Mouse (Mus musculus) T-helper 2 cell (primary cell): ENCODE measurements around the gene D11Wsu47e.

Experiments used
- in situ Hi-C: fragments of 300-600 bp; cut with MboI, MseI; formaldehyde crosslinking; loops from one replicate; pipeline ENCODE4 v1.15.1; 2025; ENCODE audit warnings: high pct_unique_total_duplicates

D11Wsu47e gene

DNA sequence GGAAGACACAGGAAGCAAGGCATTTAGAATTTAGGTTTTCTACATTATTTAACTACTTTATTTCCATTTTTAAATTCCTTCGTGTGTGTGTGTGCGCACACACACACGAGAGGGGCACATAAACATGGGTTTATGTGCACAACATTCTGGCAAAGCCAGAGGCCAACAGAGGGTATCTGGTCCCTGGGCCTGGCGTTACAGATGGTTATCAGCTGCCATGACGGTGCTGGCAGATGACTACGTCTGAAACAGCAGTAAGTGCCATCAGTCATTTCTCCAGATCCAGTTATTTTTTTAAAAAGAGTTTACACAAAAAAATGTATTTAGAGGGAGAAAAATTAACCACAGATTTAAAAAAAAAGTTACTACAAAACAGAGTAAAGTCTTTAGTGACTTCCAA, 18.0 kb upstream of the D11Wsu47e start:
- in situ Hi-C loops = no loop called here

DNA sequence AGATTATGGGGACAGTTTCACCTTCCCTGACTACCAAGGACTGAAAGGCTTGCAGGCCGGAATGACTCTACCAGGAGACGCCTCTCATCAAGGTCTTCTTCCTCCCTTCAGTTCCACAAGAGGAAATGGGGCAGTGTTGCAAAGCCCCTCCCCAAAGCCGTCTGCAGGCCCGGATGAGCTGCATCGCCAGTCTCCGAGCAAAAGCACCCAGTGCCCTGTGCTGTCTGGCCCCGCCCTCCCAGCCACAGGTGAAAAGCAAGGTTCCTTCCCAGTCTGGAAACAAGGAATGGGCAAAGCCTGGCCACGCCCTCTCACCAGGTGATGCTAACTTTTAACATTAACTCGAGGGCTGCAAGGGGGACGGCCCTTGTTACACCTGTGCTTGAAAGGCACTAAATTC, 17.6 kb upstream of the D11Wsu47e start:
- in situ Hi-C loops = no loop called here

DNA sequence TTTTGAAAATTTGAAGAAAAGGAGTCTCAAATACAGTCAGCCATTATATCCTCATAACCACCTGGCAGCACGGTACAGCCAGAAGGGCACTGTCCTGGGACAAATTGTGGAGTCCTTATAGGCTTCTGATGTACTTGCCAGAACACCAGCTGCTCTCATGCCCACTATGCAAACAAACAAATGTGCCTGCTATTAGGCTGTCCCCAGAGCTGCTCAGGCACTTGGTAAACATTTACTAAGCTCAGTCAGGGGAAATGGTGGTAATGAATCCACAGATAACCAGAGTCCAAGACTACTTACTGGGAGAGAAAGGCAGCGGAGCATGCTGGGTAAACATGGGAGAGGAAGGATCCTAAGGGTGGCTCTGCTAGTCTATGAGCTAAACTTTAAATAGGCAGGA, 17.1 kb upstream of the D11Wsu47e start:
- in situ Hi-C loops = no loop called here

DNA sequence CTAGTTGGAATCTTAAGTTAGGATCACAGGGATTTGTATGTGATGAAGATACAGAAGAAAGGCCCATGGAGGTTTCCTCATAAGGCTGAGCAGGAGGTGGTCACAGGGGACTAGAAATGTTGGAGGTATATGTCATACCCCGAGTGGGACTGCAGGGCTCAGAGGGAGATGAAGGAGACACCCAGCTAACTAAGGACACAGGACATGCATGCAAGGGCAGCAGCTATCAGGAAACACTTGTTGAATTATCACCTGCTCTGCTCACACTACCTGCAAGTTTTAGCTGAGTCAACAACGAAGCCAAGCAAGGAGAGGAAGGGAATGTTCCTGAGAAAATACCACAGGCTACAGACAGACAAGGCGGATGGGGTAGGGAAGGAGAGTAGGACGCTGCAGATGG, 16.5 kb upstream of the D11Wsu47e start:
- in situ Hi-C loops = no loop called here

DNA sequence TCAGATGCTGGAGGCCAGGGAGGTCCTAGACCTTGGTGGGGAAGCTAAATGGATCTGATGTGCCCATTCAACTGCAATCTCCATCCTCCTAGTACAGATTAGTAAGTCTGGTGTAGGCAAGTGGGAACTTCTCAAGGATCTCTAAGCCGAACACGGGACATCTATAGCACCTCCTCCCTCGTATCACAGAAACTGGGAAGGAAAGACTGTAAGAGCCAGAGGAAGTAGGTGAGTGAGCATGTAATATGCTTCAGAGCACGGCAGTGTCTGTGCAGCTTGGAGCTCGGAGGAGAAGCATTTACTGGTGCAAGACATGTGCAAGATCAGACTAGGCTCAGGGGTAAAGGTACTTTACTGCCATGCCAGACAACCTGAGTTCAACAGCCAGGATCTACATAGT, 15.4 kb upstream of the D11Wsu47e start:
- in situ Hi-C loops = no loop called here

DNA sequence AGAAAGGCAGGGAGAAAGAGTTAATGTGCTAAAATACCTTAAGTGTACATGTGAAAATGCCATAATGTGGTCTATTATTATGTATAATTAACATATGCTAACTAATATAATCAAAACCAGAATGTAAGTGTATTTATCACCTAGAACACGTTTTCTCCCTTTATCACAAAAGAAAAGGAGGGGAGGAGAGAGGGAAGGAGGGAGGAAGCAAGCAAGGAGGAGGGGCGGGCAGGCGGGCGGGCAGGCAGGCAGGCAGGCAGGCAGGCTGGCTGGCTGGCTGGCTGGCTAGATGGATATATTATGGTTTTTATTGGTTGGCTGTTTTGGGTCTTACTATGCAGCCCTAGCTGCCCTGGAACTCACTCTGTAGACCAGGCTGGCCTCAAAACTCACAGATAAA, 14.5 kb upstream of the D11Wsu47e start:
- in situ Hi-C loops = no loop called here

DNA sequence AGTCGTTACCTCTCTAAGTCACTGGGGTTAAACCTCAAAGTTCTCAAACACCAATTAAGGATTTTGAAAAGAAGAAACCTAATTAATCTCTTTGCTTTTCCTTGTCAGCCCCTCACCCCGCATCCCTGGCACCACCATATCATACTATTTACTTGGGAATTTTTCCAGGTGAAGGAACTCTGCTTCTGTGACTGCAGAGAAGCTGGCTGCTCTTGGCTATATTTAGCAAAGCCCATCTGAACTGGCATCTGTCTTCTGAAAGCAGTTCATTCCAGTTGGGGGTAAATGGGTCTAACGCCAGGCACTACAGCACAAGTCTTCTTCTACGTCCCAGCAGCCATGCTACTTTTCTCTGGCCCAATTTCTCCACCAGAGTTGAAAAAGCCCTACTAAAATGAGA, 10.6 kb upstream of the D11Wsu47e start:
- in situ Hi-C loops = no loop called here

DNA sequence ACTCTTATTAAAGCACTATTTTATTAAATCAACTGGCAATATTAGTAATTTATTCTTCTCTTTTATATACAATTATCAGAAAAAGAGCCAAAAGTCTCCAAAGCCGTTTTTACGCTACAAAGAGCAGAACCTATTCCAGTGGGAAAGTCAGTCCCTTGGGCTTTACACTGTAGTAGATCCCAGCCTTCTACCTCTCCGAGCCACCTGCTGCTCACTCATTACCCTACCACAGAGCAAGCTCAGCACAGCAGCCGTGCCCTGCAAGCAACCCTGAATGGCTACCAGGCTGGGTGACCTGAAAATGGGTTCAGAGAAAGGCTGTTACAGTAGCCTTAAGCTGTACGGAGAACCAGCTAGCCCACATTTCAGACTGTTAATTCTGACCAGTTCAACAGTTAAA, 9.6 kb upstream of the D11Wsu47e start:
- in situ Hi-C loops = no loop called here

DNA sequence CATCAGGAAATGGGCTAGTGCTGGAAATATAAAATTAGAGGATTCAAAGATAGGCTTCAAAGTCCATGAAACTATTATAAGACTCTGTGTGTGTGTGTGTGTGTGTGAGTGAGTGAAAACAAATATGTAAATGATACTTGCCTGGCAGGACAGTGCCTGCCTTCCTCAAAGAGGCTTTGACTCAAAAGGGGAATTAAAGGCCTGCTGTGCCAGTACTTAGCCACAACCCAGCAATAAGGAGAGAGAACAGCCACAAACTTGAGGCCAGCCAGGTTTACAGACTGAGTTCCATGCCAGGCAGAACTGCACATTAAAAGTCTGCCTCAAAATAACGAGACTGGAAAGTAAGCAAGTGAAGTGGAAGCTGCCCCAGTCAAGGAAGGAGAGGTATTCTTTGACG, 7.4 kb upstream of the D11Wsu47e start:
- in situ Hi-C loops = no loop called here

DNA sequence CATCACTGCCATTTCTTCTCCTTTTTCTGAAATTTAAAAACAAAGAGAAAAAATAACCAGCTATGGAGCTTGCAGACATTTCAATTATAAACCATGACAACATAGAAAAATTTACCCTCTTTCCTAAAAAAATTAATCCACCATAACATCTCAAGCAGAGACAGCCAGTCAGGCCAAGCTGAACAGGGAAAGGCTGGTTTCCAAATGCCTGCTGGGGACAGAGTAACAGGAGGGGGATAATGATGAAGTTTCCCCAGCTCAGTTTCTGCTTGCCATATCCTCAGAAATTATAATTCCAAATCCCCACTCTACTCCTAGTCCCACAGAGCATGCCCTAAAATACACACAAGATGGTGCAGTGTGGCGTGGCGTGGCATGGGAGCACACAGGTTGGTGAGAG, 6.8 kb upstream of the D11Wsu47e start:
- in situ Hi-C loops = no loop called here

DNA sequence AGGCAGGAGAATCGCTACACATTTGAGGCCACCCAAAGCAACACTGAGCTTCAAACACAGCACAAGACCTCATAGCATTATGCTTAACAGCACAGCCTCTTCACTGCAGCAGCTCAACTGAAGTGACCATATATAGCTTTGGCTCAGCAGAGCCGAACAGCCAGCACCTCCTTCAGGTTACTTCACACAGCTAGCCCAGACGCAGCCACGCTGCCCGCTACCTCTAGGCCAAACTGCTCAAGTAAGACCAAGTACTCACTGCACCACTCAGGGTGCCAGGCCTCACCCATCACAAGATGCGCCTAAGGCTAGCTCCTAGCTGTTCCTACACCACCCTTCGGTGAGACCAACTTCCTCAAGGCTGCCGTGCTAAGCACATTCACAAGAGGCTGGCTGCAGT, 5.8 kb upstream of the D11Wsu47e start:
- in situ Hi-C loops = no loop called here

DNA sequence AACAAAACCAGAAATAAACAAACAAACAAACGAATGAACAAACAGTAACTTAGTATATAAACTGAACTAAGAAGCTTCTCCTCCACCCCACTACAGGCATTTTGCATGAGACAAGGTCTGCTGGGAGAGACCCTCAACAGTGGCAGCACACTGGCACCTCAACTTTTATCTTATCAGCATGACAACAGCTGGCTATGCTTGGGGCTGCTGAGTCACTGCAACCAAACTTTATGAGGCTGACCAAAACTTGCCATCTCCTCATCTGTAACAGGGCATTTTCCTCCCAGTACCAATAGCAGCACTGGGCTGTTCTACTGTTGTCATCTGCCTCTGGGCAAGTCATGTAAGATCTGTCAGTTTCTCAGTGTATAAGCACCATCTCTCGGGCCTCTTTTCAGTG, 3.3 kb upstream of the D11Wsu47e start:
- in situ Hi-C loops = loop anchor here (10.0 kb wide), 1 partner anchor 74 kb away; the partner anchor contains the start of gene Cdc42ep4

DNA sequence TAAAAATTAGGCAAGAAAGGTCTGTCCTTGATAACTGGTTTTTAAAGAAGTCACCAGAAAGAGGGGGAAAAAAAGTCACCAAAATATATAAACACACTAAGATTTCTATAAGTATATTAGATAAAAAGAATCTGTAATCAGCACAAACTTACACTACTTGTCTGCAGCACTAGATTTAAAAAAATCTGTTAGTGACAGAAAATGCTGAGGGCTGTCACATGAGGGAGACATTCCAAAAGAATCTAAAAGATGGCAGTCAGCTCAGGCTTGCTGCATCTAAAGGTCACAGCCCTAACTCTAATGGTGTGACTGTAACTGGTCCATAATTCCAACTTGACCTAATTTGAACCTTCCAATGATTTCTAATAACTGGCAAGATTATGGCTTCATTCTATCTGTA, 2.2 kb upstream of the D11Wsu47e start:
- in situ Hi-C loops = loop anchor here (10.0 kb wide), 1 partner anchor 73 kb away; the partner anchor contains the start of gene Cdc42ep4

DNA sequence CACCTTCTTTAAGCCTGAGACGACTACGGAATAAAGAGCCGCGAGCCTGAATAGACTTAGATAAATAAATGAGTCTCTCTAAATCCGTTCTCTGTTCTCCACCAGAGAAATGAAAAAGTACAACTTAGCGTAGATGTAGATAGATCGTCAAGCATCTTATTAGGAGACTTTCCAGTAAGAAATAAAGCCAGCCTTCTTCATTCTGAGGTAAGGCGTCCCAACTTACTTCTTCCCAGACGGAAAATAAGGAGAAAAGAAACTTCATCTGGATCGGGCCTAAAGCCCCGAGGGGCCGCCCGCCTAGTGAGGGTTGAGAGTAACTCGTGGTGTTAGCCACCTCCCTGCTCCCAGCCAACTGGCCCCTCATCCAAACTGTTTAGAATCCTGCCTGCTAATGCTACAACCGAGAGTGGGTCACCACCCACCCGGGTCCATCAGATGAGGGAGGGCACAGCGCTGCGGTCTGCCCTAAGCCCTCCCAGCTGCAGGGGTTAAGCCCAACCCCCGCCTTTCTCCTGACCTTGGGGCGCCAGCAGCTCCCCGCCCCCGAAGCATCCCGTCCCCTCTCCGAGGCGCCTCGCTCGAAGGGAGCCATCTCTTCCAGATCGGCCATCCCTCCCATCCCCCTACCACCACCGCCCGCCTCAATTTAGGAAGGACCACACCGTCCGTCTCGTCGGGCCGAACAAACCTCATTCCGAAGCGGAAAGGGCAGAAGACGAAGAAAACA, 1.1 kb upstream of the D11Wsu47e start:
- in situ Hi-C loops = loop anchor here (10.0 kb wide), 1 partner anchor 72 kb away; the partner anchor contains the start of gene Cdc42ep4

DNA sequence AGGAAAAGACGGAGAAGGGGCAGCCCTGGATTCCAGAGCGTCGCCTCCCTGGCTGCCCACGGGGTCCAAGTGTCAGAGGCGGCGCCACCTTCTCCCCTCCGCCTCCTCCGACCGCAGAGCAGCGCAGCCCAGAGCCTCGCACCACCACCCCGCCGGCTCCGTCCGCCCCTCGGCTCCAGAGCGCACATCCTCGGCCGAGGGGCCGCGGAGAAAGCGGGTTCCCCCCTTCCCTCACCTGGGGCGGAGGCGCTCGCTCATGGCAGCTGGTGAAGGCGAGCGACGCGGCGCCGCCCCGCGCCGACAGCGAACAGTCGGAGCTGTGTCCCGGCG, 620 bp upstream of the D11Wsu47e start:
- in situ Hi-C loops = loop anchor here (10.0 kb wide), 1 partner anchor 71 kb away; the partner anchor contains the start of gene Cdc42ep4

DNA sequence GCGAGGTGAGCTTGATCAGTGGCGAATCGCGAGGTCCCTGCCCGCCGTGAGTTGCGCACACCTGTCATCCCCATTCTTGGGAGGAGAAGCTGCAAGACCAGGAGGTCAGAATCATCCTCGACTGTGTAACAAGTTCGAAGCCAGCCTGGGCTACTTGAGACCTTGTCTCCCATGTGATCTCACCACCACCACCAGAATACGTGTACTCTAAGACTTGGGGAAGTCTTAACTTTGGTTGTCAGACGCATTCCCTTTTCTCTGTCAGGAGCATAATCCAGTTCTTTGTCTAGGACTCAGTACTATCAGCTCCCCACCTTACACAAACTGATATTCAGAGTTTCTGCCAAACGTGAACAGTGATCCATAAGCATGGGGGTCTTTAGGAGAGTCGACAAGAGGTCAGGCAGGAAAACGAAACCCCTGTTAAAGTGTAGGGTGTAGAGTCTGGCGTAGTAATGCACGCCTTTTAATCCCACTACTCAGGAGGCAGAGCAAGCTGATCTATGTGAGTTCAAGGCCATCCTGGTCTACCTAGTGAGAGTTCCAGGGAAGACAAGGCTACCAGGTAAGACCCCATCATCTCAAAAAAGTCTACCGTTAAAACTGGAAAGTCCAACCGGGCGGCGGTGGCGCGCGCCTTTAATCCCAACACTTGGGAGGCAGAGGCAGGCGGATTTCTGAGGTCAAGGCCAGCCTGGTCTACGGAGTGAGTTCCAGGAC, 655 bp downstream of the D11Wsu47e start:
- in situ Hi-C loops = loop anchor here (10.0 kb wide), 1 partner anchor 70 kb away; the partner anchor contains the start of gene Cdc42ep4

DNA sequence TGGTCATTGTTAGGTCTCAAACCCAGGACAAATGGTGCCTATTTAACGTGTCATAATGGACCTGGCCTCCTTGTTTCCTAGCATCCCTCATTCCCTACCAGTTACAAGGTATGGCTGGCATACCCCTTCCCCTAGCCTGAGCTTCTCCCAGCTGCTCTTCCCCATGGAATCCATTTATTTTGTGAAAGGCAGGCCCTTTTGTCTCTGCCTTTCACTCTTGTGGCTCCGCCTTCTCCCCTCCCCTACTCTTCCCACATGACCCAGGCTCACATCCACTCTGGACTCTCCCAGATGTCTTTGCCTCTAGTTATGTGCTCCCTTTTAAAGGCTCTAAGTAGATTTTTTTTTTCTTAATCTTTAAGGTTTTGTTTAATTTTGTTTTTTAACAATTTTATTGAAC, 2.8 kb downstream of the D11Wsu47e start:
- in situ Hi-C loops = loop anchor here (10.0 kb wide), 1 partner anchor 68 kb away; the partner anchor contains the start of gene Cdc42ep4

DNA sequence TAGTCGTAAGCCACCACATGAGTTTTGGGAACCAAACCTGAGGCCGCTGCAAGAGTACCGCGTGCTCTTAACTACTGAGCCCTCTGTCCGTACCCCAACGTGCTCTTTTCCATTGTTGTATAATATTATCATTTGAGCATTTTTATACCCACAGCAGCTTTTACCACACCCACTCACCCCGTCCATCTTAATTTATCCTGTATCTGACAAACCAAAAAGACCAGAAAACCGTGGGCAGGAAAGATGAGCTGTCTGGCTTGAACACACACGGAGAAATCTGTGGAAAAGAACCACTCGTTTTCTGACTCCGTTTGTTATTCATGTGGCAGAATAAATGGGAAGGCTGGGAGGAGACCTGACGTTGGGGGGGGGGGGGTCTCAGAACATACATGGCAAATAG, 6.3 kb downstream of the D11Wsu47e start:
- in situ Hi-C loops = no loop called here

DNA sequence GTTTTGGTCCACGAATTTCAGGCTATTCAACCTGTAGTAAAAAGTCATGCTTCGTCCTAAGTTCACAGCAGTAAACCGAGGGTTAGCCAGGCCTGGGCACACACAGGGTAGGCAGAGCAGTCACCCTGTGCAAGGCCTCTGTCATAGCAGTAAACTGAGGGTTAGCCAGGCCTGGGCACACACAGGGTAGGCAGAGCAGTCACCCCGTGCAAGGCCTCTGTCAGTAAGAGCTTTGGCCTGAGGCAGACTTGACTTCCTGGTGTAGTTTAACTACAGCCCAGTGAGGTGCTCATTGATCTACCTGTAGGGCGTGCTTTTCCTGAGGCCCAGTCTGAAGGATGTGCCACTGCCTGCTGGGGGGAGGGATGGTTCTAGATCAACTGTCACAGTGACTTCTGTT, 7.1 kb downstream of the D11Wsu47e start:
- in situ Hi-C loops = no loop called here

DNA sequence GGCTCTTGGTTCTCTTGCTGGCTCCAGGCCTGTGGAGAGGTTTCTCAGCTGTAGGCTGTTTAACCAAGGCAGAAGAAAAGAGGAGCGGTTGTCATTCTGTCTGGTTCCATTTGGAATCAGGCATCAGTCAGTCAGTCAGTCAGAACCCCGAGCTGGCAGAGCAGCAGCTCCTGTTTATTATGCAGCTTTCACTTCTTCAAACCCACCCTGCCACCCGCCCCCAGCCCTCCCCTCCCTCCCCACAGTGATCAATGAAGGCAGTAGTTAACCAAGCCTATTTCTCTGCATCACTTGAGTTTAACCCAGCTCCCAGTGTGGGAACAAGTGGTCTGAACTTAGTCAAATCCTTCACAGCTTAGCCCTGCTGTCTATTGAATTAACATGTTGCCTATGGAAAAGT, 7.6 kb downstream of the D11Wsu47e start:
- in situ Hi-C loops = no loop called here

DNA sequence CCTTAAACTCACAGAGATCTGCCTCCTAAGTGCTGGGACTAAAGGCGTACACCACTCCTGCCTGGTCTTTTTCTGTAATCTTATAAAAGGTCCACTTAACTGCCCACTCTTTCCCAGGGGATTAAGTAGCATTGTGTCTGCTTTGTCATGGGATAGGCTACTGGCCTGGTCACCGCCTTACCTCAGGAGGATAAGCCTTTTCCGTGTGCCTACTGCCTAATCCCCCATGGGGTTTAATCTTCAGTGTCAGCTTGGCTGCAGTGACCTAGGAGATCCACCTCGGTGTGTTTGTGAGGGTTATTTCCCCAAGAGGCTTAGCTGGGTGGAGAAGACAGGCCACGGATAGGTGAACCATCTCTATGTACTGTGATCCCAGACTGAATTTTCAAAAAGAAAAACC, 13.4 kb downstream of the D11Wsu47e start:
- in situ Hi-C loops = no loop called here

DNA sequence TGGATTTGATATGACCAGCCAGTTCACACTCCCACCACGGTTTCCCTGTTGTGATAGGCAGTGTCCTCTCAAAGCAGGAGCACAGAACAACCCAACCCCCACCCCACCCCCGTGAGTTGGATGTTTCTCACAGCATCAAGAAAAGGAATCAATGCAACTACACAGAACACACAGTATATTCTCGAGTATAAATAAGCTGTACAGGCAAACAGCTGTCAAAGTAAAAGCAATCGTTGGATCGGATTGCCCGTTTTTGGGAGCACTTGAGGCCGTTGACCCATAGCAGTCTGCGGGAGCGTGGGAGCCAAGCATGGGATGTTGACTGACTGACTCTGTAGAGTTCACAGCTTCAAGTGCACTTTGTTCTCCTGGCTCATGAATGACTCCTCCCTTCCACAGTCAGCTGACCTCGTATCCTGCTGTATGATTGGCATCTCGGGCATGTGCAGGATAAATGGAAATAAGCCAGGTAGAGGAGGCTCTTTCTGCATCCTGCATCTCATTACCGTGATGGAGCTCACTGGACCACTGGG, 13.9 kb downstream of the D11Wsu47e start:
- in situ Hi-C loops = no loop called here

DNA sequence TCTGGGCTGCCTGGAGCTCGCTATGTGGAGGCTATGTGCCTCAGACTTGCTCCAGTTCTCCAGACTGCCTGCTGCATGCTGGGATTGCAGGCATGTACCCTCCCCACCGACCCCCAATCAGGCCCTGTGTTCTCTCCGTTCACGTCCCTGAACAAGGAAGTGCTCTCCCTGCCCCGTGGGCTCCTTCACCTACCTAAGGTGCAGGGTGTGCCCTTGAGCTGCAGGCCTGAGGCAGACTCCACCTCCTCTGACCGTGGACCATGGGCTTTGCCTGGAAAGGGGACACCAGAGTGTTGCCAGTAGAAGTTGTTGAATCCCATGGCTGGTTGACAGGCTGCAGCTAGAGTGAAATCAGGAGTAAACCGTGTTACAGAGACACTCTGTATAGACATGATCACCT, 15.4 kb downstream of the D11Wsu47e start:
- in situ Hi-C loops = loop anchor here (5.0 to 25.0 kb wide), 2 partner anchors 113 to 663 kb away; no protein-coding TSS in a partner anchor
